In genomic region chr15:94803624-94804342, GRCm38 (mm10) we compare ENCODE assay signal across 16 mouse cellular contexts.
DNase-seq lines count a peak whose midpoint lies in the region; ATAC-seq lines count a peak whose summit lies in the region.
"Had no signal": no experiment of that assay in that cellular context is flagged by ENCODE, and none has a peak within 500 bp of the region (broad histone marks: within the 10 kb centered on the region; RNA-seq: fewer than 3 reads in every experiment).

No protein-coding gene starts in this region.

- no peaks in the 10 kb centered on the region for H3K36me3 ChIP-seq in hindbrain, embryonic 12.5 days
- H3K36me3 ChIP-seq in hindbrain, embryonic 10.5 days = no peaks in the 10 kb centered on the region
- H3K36me3 ChIP-seq in forebrain, embryonic 14.5 days (ENCODE audit: control insufficient read depth, insufficient read depth, low read length) = no peaks in the 10 kb centered on the region
- no peaks in the 10 kb centered on the region for H3K36me3 ChIP-seq in midbrain, embryonic 12.5 days
- H3K36me3 ChIP-seq: embryonic facial prominence, embryonic 15.5 days had no signal

- no peak overlapping the region for H3K9ac ChIP-seq in hindbrain, embryonic 12.5 days
- no peak overlapping the region for H3K9ac ChIP-seq in forebrain, embryonic 14.5 days (ENCODE audit: low read length)
- H3K9ac ChIP-seq in midbrain, embryonic 12.5 days (replicated peaks) = no peak overlapping the region
- H3K9ac ChIP-seq: embryonic facial prominence, embryonic 15.5 days had no signal

- no peak for DNase-seq in hindbrain, embryonic 10.5 days (ENCODE audit: low spot score)
- DNase-seq in brain, adult 2 months (ENCODE audit: low read depth, low spot score) = peak; percentile 21
- DNase-seq in forebrain, embryonic 14.5 days (ENCODE audit: low spot score) = peak; percentile 82
- no peak for DNase-seq in c-Kit-positive CD71-positive TER-119-positive erythroid progenitor cells, embryonic 14.5 days (ENCODE audit: low spot score)
- no peak for DNase-seq in layer of hippocampus, adult 9-11 months
- DNase-seq: adrenal gland, postnatal 25 days; cerebellum, adult 18-20 months; gastrocnemius, postnatal 25 days; left cerebral cortex, postnatal 4 days; spleen, adult 18-20 months; thymus, adult 2 months had no signal

- no peaks in the 10 kb centered on the region for H3K27me3 ChIP-seq in hindbrain, embryonic 12.5 days
- no peaks in the 10 kb centered on the region for H3K27me3 ChIP-seq in hindbrain, embryonic 10.5 days (ENCODE audit: insufficient read depth, poor library complexity, severe bottlenecking)
- H3K27me3 ChIP-seq in forebrain, embryonic 14.5 days (replicated peaks; ENCODE audit: control insufficient read depth, insufficient read depth, low read length) = no peaks in the 10 kb centered on the region
- no peaks in the 10 kb centered on the region for H3K27me3 ChIP-seq in midbrain, embryonic 12.5 days
- H3K27me3 ChIP-seq: embryonic facial prominence, embryonic 15.5 days had no signal

- ATAC-seq in hindbrain, embryonic 12.5 days (ENCODE audit: low FRiP score) = 0 out of 2 replicates have a peak, but pooled peaks have one; percentile 58
- ATAC-seq in forebrain, embryonic 14.5 days = peak; percentile 93
- ATAC-seq in midbrain, embryonic 12.5 days (ENCODE audit: low FRiP score, low read depth) = peak; percentile 72
- ATAC-seq in inflammation-experienced regulatory T-cells, adult 6 months = no peak
- ATAC-seq: CD4-positive, CD25-positive, alpha-beta regulatory T cell, adult 4 months had no signal

- 68% methylated on average over 17 of the region's 17 CpGs for WGBS in hindbrain, embryonic 12.5 days
- WGBS in hindbrain, embryonic 10.5 days = 82% methylated on average over 17 of the region's 17 CpGs
- 52% methylated on average over 17 of the region's 17 CpGs for WGBS in forebrain, embryonic 14.5 days
- 71% methylated on average over 17 of the region's 17 CpGs for WGBS in midbrain, embryonic 12.5 days

- no peak overlapping the region for H3K27ac ChIP-seq in hindbrain, embryonic 12.5 days
- no peak overlapping the region for H3K27ac ChIP-seq in hindbrain, embryonic 10.5 days
- no peak overlapping the region for H3K27ac ChIP-seq in forebrain, embryonic 14.5 days (ENCODE audit: low read depth, low read length)
- peak overlapping the region; percentile 5; the same call in 1 of the 2 replicates for H3K27ac ChIP-seq in midbrain, embryonic 12.5 days (replicated peaks)
- H3K27ac ChIP-seq: embryonic facial prominence, embryonic 15.5 days had no signal

- H3K4me1 ChIP-seq in hindbrain, embryonic 12.5 days = peaks cover 6% of the 10 kb centered on the region
- H3K4me1 ChIP-seq in hindbrain, embryonic 10.5 days (replicated peaks) = 0 out of 2 replicates have a peak, but pooled peaks cover under 1% of the 10 kb centered on the region
- peaks cover 6% of the 10 kb centered on the region for H3K4me1 ChIP-seq in forebrain, embryonic 14.5 days (ENCODE audit: control insufficient read depth, insufficient read depth, low read length)
- peaks cover 6% of the 10 kb centered on the region; the same call in 1 of the 2 replicates for H3K4me1 ChIP-seq in midbrain, embryonic 12.5 days
- H3K4me1 ChIP-seq: embryonic facial prominence, embryonic 15.5 days had no signal

- no peak overlapping the region for H3K4me2 ChIP-seq in hindbrain, embryonic 12.5 days (replicated peaks)
- no peak overlapping the region for H3K4me2 ChIP-seq in forebrain, embryonic 14.5 days (ENCODE audit: low read length)
- no peak overlapping the region for H3K4me2 ChIP-seq in midbrain, embryonic 12.5 days (replicated peaks)
- H3K4me2 ChIP-seq: embryonic facial prominence, embryonic 15.5 days had no signal

- H3K9me3 ChIP-seq in hindbrain, embryonic 12.5 days (replicated peaks) = no peaks in the 10 kb centered on the region
- no peaks in the 10 kb centered on the region for H3K9me3 ChIP-seq in hindbrain, embryonic 10.5 days
- no peaks in the 10 kb centered on the region for H3K9me3 ChIP-seq in forebrain, embryonic 14.5 days (replicated peaks; ENCODE audit: control insufficient read depth, low read length)
- no peaks in the 10 kb centered on the region for H3K9me3 ChIP-seq in midbrain, embryonic 12.5 days
- H3K9me3 ChIP-seq: embryonic facial prominence, embryonic 15.5 days had no signal

- H3K4me3 ChIP-seq in hindbrain, embryonic 12.5 days = no peak overlapping the region
- H3K4me3 ChIP-seq in hindbrain, embryonic 10.5 days = no peak overlapping the region
- no peak overlapping the region for H3K4me3 ChIP-seq in forebrain, embryonic 14.5 days (ENCODE audit: low read depth, low read length)
- H3K4me3 ChIP-seq in midbrain, embryonic 12.5 days = no peak overlapping the region
- H3K4me3 ChIP-seq: embryonic facial prominence, embryonic 15.5 days had no signal

Comparison
In these comparisons a context has a peak if more than half of its experiments do, and no peak if none do; other contexts are left out.
1. DNase-seq: peak in brain, adult 2 months (single experiment) and forebrain, embryonic 14.5 days (single experiment); none in hindbrain, embryonic 10.5 days (single experiment), c-Kit-positive CD71-positive TER-119-positive erythroid progenitor cells, embryonic 14.5 days (single experiment) and layer of hippocampus, adult 9-11 months (single experiment).